Mouse (Mus musculus) liver, postnatal 0 days (tissue): Measurements from ENCODE around the gene Epm2a.
"Not testable (repeated sequence)": the region's sequence is repeated elsewhere in the genome, so short reads cannot be mapped to it uniquely, and the experiment has no call there.

Experiments
- CTCF ChIP-seq: sonication (generic); IDR thresholded peaks from 2 replicates; pipeline ENCODE4 v1.5.1; 2016; ENCODE audit warnings: antibody characterized with exemption, low read depth
- EP300 ChIP-seq: IDR thresholded peaks from 2 replicates; pipeline ENCODE4 v1.6.1; 2016; ENCODE audit warnings: antibody characterized with exemption, low read depth, mild to moderate bottlenecking

- TF ChIP-seq CTCF, result not testable (repeated sequence)
- TF ChIP-seq EP300, result peak; percentile 42
Observed at GRCm38 (mm10) chr10:11317856-11318454, 25.2 kb upstream of the Epm2a start.
